In genomic region chr8:71627265-71628099, GRCm38 (mm10) we compare ENCODE assay signal across 8 mouse cellular contexts. TPM values are rescaled to one million over a fixed set of nuclear protein-coding genes. Genes with fewer than 3 reads are reported as not detected.
DNase-seq lines count a peak whose midpoint lies in the region; ATAC-seq and TF ChIP-seq lines count a peak whose summit lies in the region.

No protein-coding gene starts in this region.

- no peak overlapping the region for H3K4me3 ChIP-seq in layer of hippocampus, adult 2 months
- no peak overlapping the region for H3K4me3 ChIP-seq in heart, embryonic 15.5 days

- H3K36me3 ChIP-seq in heart, embryonic 15.5 days, result peaks cover 30% of the 10 kb centered on the region

- DNase-seq in layer of hippocampus, adult 2 months (ENCODE audit: low spot score in 2 of 2), result no peak
- DNase-seq in layer of hippocampus, adult 8-10 months (ENCODE audit: low spot score in 2 of 2), result no peak
- peak; percentile 29 for DNase-seq in lung, postnatal 14 days
- no peak for DNase-seq in right cerebral cortex, postnatal 36 days (ENCODE audit: low spot score in 2 of 2)
- DNase-seq in layer of hippocampus, postnatal 25 days (ENCODE audit: extremely low spot score in 1 of 2, low spot score in 1 of 2), result no peak
- no peak for DNase-seq in gastrocnemius, postnatal 36 days

- WGBS in heart, embryonic 15.5 days, result 43% methylated on average over 9 of the region's 9 CpGs

- 0 out of 2 replicates have a peak, but pooled peaks have one; percentile 8 for TF ChIP-seq CTCF in layer of hippocampus, adult 2 months (conservative IDR thresholded peaks at IDR 0.05)

- peaks cover 13% of the 10 kb centered on the region for H3K9me3 ChIP-seq in heart, embryonic 15.5 days (replicated peaks)

- ATAC-seq in common myeloid progenitor, adult 5-6 weeks (replicated peaks; ENCODE audit: low read depth, poor library complexity, severe bottlenecking), result peak; percentile 9
- ATAC-seq in heart, embryonic 15.5 days (replicated peaks; ENCODE audit: insufficient number of reproducible peaks, insufficient read depth, low FRiP score, low read depth), result peak; percentile 36

- H3K9ac ChIP-seq in heart, embryonic 15.5 days, result 0 out of 2 replicates have a peak overlapping the region, but pooled peaks have one; percentile 10

- peaks cover 25% of the 10 kb centered on the region for H3K27me3 ChIP-seq in heart, embryonic 15.5 days

- H3K4me2 ChIP-seq in heart, embryonic 15.5 days, result 0 out of 2 replicates have a peak overlapping the region, but pooled peaks have one; percentile 1

- peaks cover 31% of the 10 kb centered on the region for H3K4me1 ChIP-seq in heart, embryonic 15.5 days (replicated peaks)

- intact Hi-C loops in gastrocnemius, postnatal 36 days (cut with DNase I), result no loop called here

- peak overlapping the region; percentile 52; the same call in 1 of the 2 replicates for H3K27ac ChIP-seq in layer of hippocampus, adult 2 months
- H3K27ac ChIP-seq in heart, embryonic 15.5 days, result peak overlapping the region; percentile 80

RNA-seq across cellular contexts. Expression of gene Colgalt1, which starts 16.7 kb away (rescaled TPM):
- total RNA-seq in layer of hippocampus, adult 2 months (2021), result 10 to 100 TPM; 52.4 to 60.1 TPM
- total RNA-seq in layer of hippocampus, adult 8-10 months (2022), result 10 to 100 TPM; 53.2 to 59.7 (median 53.8) TPM
- total RNA-seq in common myeloid progenitor, adult 5-6 weeks (2017), result 64.6 and 75.2 TPM in 2 replicates
- polyA plus RNA-seq in heart, embryonic 15.5 days (2015; fragmentation: Nextera tagmentation; extraction: Ambion mirVana), result 50.4 and 64.5 TPM in 2 replicates
- 10 to 100 TPM; 56.7 to 58.7 TPM for total RNA-seq in layer of hippocampus, postnatal 25 days (2021)
- total RNA-seq in gastrocnemius, postnatal 36 days (2021), result 10 to 100 TPM; 33.0 to 35.6 TPM

RNA-seq across cellular contexts. Expression of gene Fam129c, which starts 30.0 kb away (rescaled TPM):
- 1 to 10 TPM; 3.8 TPM for total RNA-seq in layer of hippocampus, adult 2 months (2021)
- total RNA-seq in layer of hippocampus, adult 8-10 months (2022), result 1 to 10 TPM; 2.0 to 4.6 (median 3.5) TPM
- 0.97 and 2.3 TPM in 2 replicates for total RNA-seq in common myeloid progenitor, adult 5-6 weeks (2017)
- 2.1 and 3.1 TPM in 2 replicates for polyA plus RNA-seq in heart, embryonic 15.5 days (2015; fragmentation: Nextera tagmentation; extraction: Ambion mirVana)
- 1 to 10 TPM; 2.7 to 4.3 TPM for total RNA-seq in layer of hippocampus, postnatal 25 days (2021)
- under 1 TPM; 0.71 to 0.76 TPM for total RNA-seq in gastrocnemius, postnatal 36 days (2021)

RNA-seq across cellular contexts. Expression of gene Pgls, which starts 35.5 kb away (rescaled TPM):
- total RNA-seq in layer of hippocampus, adult 2 months (2021), result 10 to 100 TPM; 27.5 to 34.4 TPM
- 10 to 100 TPM; 29.1 to 38.5 (median 33.6) TPM for total RNA-seq in layer of hippocampus, adult 8-10 months (2022)
- total RNA-seq in common myeloid progenitor, adult 5-6 weeks (2017), result 116 and 131 TPM in 2 replicates
- polyA plus RNA-seq in heart, embryonic 15.5 days (2015; fragmentation: Nextera tagmentation; extraction: Ambion mirVana), result 159 and 171 TPM in 2 replicates
- total RNA-seq in layer of hippocampus, postnatal 25 days (2021), result 10 to 100 TPM; 36.3 to 38.9 TPM
- 10 to 100 TPM; 25.6 to 26.1 TPM for total RNA-seq in gastrocnemius, postnatal 36 days (2021)

RNA-seq across cellular contexts. Expression of gene Unc13a, which starts 44.1 kb away (rescaled TPM):
- 100 to 1,000 TPM; 263 to 264 TPM for total RNA-seq in layer of hippocampus, adult 2 months (2021)
- 100 to 1,000 TPM; 219 to 265 (median 239) TPM for total RNA-seq in layer of hippocampus, adult 8-10 months (2022)
- total RNA-seq in common myeloid progenitor, adult 5-6 weeks (2017), result 0.46 and 11.3 TPM in 2 replicates
- polyA plus RNA-seq in heart, embryonic 15.5 days (2015; fragmentation: Nextera tagmentation; extraction: Ambion mirVana), result 0.49 and 0.75 TPM in 2 replicates
- total RNA-seq in layer of hippocampus, postnatal 25 days (2021), result 100 to 1,000 TPM; 235 to 291 TPM
- not detected for total RNA-seq in gastrocnemius, postnatal 36 days (2021)

RNA-seq across cellular contexts. Expression of gene Jak3, which starts 48.6 kb away (rescaled TPM):
- 1 to 10 TPM; 5.3 TPM for total RNA-seq in layer of hippocampus, adult 2 months (2021)
- 10 to 100 TPM in 1 of 4 experiments, 1 to 10 TPM in 3; 4.6 to 10.5 (median 7.9) TPM for total RNA-seq in layer of hippocampus, adult 8-10 months (2022)
- 9.4 and 14.1 TPM in 2 replicates for total RNA-seq in common myeloid progenitor, adult 5-6 weeks (2017)
- 6.9 and 11.4 TPM in 2 replicates for polyA plus RNA-seq in heart, embryonic 15.5 days (2015; fragmentation: Nextera tagmentation; extraction: Ambion mirVana)
- 1 to 10 TPM; 4.9 to 5.6 TPM for total RNA-seq in layer of hippocampus, postnatal 25 days (2021)
- 1 to 10 TPM; 1.8 TPM for total RNA-seq in gastrocnemius, postnatal 36 days (2021)
